Mouse (Mus musculus): ENCODE measurements around the gene Ppp1r7. TPM values are rescaled to one million over a fixed set of nuclear protein-coding genes. Genes with fewer than 3 reads are reported as not detected.

Gene Ppp1r7
- polyA plus RNA-seq, 1 experiment from 2014 or later: 63.3 TPM

GRCm38 (mm10) chr1:93352724-93353123 is 10.1 kb downstream of the Ppp1r7 start:
- Histone ChIP-seq H3K4me1 (no peaks in the 10 kb centered on the region), H3K27me3 (no peaks in the 10 kb centered on the region), H3K4me2 (no peak overlapping the region), H3K27ac (no peak overlapping the region), H3K36me3 (peaks cover 75% of the 10 kb centered on the region), H3K4me3 (no peak overlapping the region), H3K9ac (no peak overlapping the region), H3K9me3 (no peaks in the 10 kb centered on the region)
- 85% methylated on average over 2 of the region's 2 CpGs for WGBS
- ATAC-seq (ENCODE audit: borderline replicate concordance, extremely low read depth, low FRiP score, low TSS enrichment): no peak

DNA sequence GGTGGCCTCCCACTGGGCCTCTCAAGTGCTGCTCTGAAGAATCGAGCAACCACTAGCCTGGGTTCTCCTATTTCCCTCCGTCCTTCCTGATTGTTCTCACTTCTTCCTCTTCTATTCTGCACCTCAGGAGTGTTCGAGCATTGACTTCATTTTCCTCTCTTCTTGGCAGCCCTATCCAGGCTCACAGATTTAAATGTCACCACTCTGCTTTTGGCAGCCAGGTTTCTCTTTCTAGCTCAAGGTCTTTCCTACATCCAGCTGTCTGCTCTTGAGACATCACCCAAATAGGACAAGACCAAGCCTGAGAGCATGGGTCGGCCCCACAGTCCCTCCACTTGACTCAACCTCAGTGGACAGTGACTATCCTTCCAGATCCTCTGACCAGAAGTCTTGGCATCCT is 20.0 kb downstream of the Ppp1r7 start:
- Histone ChIP-seq H3K4me3 (no peak overlapping the region), H3K9me3 (no peaks in the 10 kb centered on the region), H3K4me2 (no peak overlapping the region), H3K36me3 (peaks cover 79% of the 10 kb centered on the region), H3K27ac (no peak overlapping the region), H3K4me1 (no peaks in the 10 kb centered on the region), H3K27me3 (no peaks in the 10 kb centered on the region), H3K9ac (no peak overlapping the region)
- no peak for ATAC-seq (ENCODE audit: borderline replicate concordance, extremely low read depth, low FRiP score, low TSS enrichment)
- 86% methylated on average over 4 of the region's 4 CpGs for WGBS

- ATAC-seq (ENCODE audit: borderline replicate concordance, extremely low read depth, low FRiP score, low TSS enrichment): no peak
- no peak overlapping the region for H3K27ac ChIP-seq
- H3K4me1 ChIP-seq: no peaks in the 10 kb centered on the region
- H3K9ac ChIP-seq: no peak overlapping the region
- H3K4me3 ChIP-seq: no peak overlapping the region
- H3K4me2 ChIP-seq: no peak overlapping the region
- 94% methylated on average over 6 of the region's 6 CpGs for WGBS
- no peaks in the 10 kb centered on the region for H3K9me3 ChIP-seq
- H3K36me3 ChIP-seq: peaks cover 64% of the 10 kb centered on the region
- no peaks in the 10 kb centered on the region for H3K27me3 ChIP-seq
These were observed 23.0 kb downstream of the Ppp1r7 start for GRCm38 (mm10) chr1:93365641-93366040.

DNA sequence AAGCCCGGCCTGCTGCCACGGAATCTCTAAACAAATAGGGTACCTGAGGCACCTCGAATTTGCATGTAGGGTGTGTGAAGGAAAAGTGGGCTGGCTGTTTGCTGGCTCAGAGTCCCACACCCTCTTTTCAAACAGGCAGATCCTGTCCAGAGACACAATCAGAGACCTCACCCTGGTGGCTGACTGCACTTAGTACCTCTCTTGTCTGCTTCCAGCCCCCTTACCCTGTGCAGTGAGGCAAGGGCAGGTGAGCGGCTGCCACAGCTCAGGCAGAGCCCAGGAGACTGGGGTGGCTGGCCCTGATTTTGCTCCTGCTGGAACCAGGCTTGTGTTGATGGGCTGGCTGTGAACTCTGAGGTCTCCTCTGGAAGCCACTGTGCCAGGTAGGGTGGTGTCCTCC is 31.0 kb downstream of the Ppp1r7 start, which contains the start of gene Ano7:
Ano7 (plus strand) TSS at position 266 of the 400 bp plus-strand sequence.
- H3K27me3 ChIP-seq: no peaks in the 10 kb centered on the region
- no peaks in the 10 kb centered on the region for H3K9me3 ChIP-seq
- no peak within 1 kb of the TSS for H3K27ac ChIP-seq
- no peak within 1 kb of the TSS for H3K4me3 ChIP-seq
- no peak within 1 kb of the TSS for H3K9ac ChIP-seq
- H3K4me2 ChIP-seq: no peak within 1 kb of the TSS
- ATAC-seq (ENCODE audit: borderline replicate concordance, extremely low read depth, low FRiP score, low TSS enrichment): no peak
- no peaks in the 10 kb centered on the region for H3K4me1 ChIP-seq
- WGBS: 49% methylated on average over 4 of the region's 4 CpGs
- no peaks in the 10 kb centered on the region for H3K36me3 ChIP-seq

GRCm38 (mm10) chr1:93377307-93377706 is 34.7 kb downstream of the Ppp1r7 start:
- ATAC-seq (ENCODE audit: borderline replicate concordance, extremely low read depth, low FRiP score, low TSS enrichment): no peak
- Histone ChIP-seq H3K27me3 (no peaks in the 10 kb centered on the region), H3K27ac (no peak overlapping the region), H3K9me3 (no peaks in the 10 kb centered on the region), H3K4me1 (no peaks in the 10 kb centered on the region), H3K36me3 (no peaks in the 10 kb centered on the region), H3K9ac (no peak overlapping the region), H3K4me2 (no peak overlapping the region), H3K4me3 (no peak overlapping the region)
- WGBS: 51% methylated on average over 5 of the region's 5 CpGs

GRCm38 (mm10) chr1:93379117-93379516 is 36.5 kb downstream of the Ppp1r7 start:
- 74% methylated on average over 5 of the region's 5 CpGs for WGBS
- ATAC-seq (ENCODE audit: borderline replicate concordance, extremely low read depth, low FRiP score, low TSS enrichment): no peak
- Histone ChIP-seq H3K4me3 (no peak overlapping the region), H3K27me3 (no peaks in the 10 kb centered on the region), H3K36me3 (no peaks in the 10 kb centered on the region), H3K4me1 (no peaks in the 10 kb centered on the region), H3K9ac (no peak overlapping the region), H3K4me2 (no peak overlapping the region), H3K27ac (no peak overlapping the region), H3K9me3 (no peaks in the 10 kb centered on the region)

GRCm38 (mm10) chr1:93387198-93387597 is 44.5 kb downstream of the Ppp1r7 start:
- Histone ChIP-seq H3K9ac (no peak overlapping the region), H3K4me1 (no peaks in the 10 kb centered on the region), H3K4me2 (no peak overlapping the region), H3K9me3 (no peaks in the 10 kb centered on the region), H3K27ac (no peak overlapping the region), H3K27me3 (no peaks in the 10 kb centered on the region), H3K36me3 (no peaks in the 10 kb centered on the region), H3K4me3 (no peak overlapping the region)
- WGBS: 62% methylated on average over 2 of the region's 2 CpGs
- ATAC-seq (ENCODE audit: borderline replicate concordance, extremely low read depth, low FRiP score, low TSS enrichment): no peak

GRCm38 (mm10) chr1:93388906-93389305 is 46.3 kb downstream of the Ppp1r7 start:
- Histone ChIP-seq H3K9ac (no peak overlapping the region), H3K9me3 (no peaks in the 10 kb centered on the region), H3K36me3 (no peaks in the 10 kb centered on the region), H3K4me2 (no peak overlapping the region), H3K4me3 (no peak overlapping the region), H3K4me1 (no peaks in the 10 kb centered on the region), H3K27ac (no peak overlapping the region), H3K27me3 (no peaks in the 10 kb centered on the region)
- no peak for ATAC-seq (ENCODE audit: borderline replicate concordance, extremely low read depth, low FRiP score, low TSS enrichment)
- 46% methylated on average over 2 of the region's 2 CpGs for WGBS

GRCm38 (mm10) chr1:93401191-93402052 is 58.8 kb downstream of the Ppp1r7 start:
- Histone ChIP-seq H3K27ac (no peak overlapping the region), H3K4me3 (peak overlapping the region; percentile 22), H3K9ac (no peak overlapping the region), H3K4me1 (0 out of 2 replicates have a peak, but pooled peaks cover 3% of the 10 kb centered on the region), H3K27me3 (no peaks in the 10 kb centered on the region), H3K4me2 (peak overlapping the region; percentile 54), H3K36me3 (peaks cover 2% of the 10 kb centered on the region), H3K9me3 (no peaks in the 10 kb centered on the region)
- 15% methylated on average over 38 of the region's 38 CpGs for WGBS
- no peak for ATAC-seq (ENCODE audit: borderline replicate concordance, extremely low read depth, low FRiP score, low TSS enrichment)

DNA sequence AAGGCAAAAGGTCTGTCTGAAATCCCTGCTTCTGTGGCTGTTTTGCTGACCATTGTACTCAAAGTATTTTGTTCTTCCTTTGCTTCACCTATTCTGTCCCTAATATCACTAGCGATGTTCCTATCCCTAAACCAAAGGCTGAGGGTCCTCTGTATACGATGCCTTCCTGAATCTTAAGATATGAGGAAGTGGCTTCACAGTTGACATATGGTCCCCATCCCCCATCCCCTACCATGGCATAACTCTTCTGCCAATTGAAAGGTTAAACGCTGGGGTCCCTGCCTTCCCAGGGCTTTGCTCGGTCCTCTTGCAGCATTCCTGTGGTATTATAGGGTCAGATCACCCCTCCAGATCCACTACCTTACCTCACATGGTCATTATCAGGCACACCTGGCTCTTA is 60.7 kb downstream of the Ppp1r7 start:
- H3K36me3 ChIP-seq: peaks cover 21% of the 10 kb centered on the region
- H3K9ac ChIP-seq: no peak overlapping the region
- H3K4me3 ChIP-seq: no peak overlapping the region
- H3K9me3 ChIP-seq: no peaks in the 10 kb centered on the region
- no peak overlapping the region for H3K27ac ChIP-seq
- no peak for ATAC-seq (ENCODE audit: borderline replicate concordance, extremely low read depth, low FRiP score, low TSS enrichment)
- no peak overlapping the region for H3K4me2 ChIP-seq
- no peaks in the 10 kb centered on the region for H3K27me3 ChIP-seq
- 0 out of 2 replicates have a peak, but pooled peaks cover 3% of the 10 kb centered on the region for H3K4me1 ChIP-seq
- 70% methylated on average over 4 of the region's 4 CpGs for whole genome bisulfite sequencing

Measured in lung, embryonic 15.5 days (tissue).